Mouse (Mus musculus) hindbrain, postnatal 0 days (tissue): ENCODE results near the gene Prop1. TPM values are rescaled to one million over a fixed set of nuclear protein-coding genes. Genes with fewer than 3 reads are reported as not detected.
A peak's percentile ranks its signal among the peaks of the same experiment; 100 is the strongest.

Source experiments
- ATAC-seq: fragments of 200-750 bp; cut with Nextera tagmentation; 2 replicates; pipeline ENCODE4 v1.8.0; 2017; ENCODE audit warnings: mild to moderate bottlenecking, moderate TSS enrichment, moderate library complexity
- DNase-seq: peaks from one replicate; pipeline ENCODE4 v3.0.0-alpha.2; 2015; ENCODE audit warnings: low spot score
- H3K27ac ChIP-seq: fragments of 300-500 bp; sonication (generic); 2 replicates; pipeline ENCODE4 v1.5.1; 2014; ENCODE audit warnings: mild to moderate bottlenecking
- H3K27me3 ChIP-seq: fragments of 300-500 bp; sonication (generic); 2 replicates; pipeline ENCODE4 v1.6.1; 2014; ENCODE audit warnings: low read length, mixed read lengths; ENCODE audit not compliant: insufficient read depth
- H3K36me3 ChIP-seq: fragments of 300-500 bp; sonication (generic); 2 replicates; pipeline ENCODE4 v1.6.1; 2014; ENCODE audit warnings: low read length, mixed read lengths; ENCODE audit not compliant: insufficient read depth
- H3K4me1 ChIP-seq: fragments of 300-500 bp; sonication (generic); 2 replicates; pipeline ENCODE4 v1.6.1; 2014; ENCODE audit warnings: antibody characterized with exemption, low read length, mixed read lengths; ENCODE audit not compliant: insufficient read depth
- H3K4me2 ChIP-seq: fragments of 300-500 bp; sonication (generic); 2 replicates; pipeline ENCODE4 v1.6.1; 2014; ENCODE audit warnings: low read depth, mild to moderate bottlenecking, low read length, moderate library complexity, mixed read lengths
- H3K4me3 ChIP-seq: fragments of 300-500 bp; sonication (generic); 2 replicates; pipeline ENCODE4 v1.5.1; 2014; ENCODE audit warnings: low read length
- H3K9ac ChIP-seq: fragments of 300-500 bp; sonication (generic); replicated peaks from 2 replicates; pipeline ENCODE4 v1.6.1; 2014; ENCODE audit warnings: mild to moderate bottlenecking, low read length, moderate library complexity, mixed read lengths
- H3K9me3 ChIP-seq: fragments of 300-500 bp; sonication (generic); 2 replicates; pipeline ENCODE4 v1.6.1; 2016; ENCODE audit warnings: low read length, mixed read lengths
- CTCF ChIP-seq: IDR thresholded peaks from 2 replicates; pipeline ENCODE4 v1.5.1; 2016; ENCODE audit warnings: antibody characterized with exemption, control low read depth, low read depth
- WGBS: fragments of 180-500 bp; shearing (Covaris S2); extraction: QIAGEN DNeasy Blood & Tissue Kit; methylation state at CpG from one replicate; pipeline ENCODE4 v1.1.7; 2014; 5-methylcytosine and 5-hydroxymethylcytosine counted together
- polyA plus RNA-seq: library from polyadenylated mRNA; unstranded; fragments of >200 nt; fragmentation: Nextera tagmentation; extraction: Ambion mirVana; gene quantifications from 2 replicates; pipeline ENCODE4 v1.2.1, GENCODE M21; 2015
- total RNA-seq: library from RNA; depleted of rRNA; stranded (reverse); fragments of >200 nt; gene quantifications from 2 replicates; pipeline ENCODE4 v1.2.3, GENCODE M21; 2014; rRNA removed

Gene Prop1
- total and polyA plus RNA-seq, 2 experiments from 2014 or later, result not detected

- 23% methylated on average over 14 of the region's 14 CpGs for WGBS
- H3K36me3 ChIP-seq, result no peaks in the 10 kb centered on the region
- no peak for TF ChIP-seq CTCF
- H3K27ac ChIP-seq, result peak overlapping the region; percentile 84
- ATAC-seq, result no peak
- peak; percentile 39 for DNase-seq
- peak overlapping the region; percentile 70 for H3K4me3 ChIP-seq
- peak overlapping the region; percentile 96 for H3K4me2 ChIP-seq
- no peaks in the 10 kb centered on the region for H3K27me3 ChIP-seq
- peaks cover 3% of the 10 kb centered on the region; the same call in 1 of the 2 replicates for H3K4me1 ChIP-seq
- no peaks in the 10 kb centered on the region for H3K9me3 ChIP-seq
- H3K9ac ChIP-seq, result peak overlapping the region; percentile 69
These were observed 23.0 kb downstream of the Prop1 start for GRCm38 (mm10) chr11:50930469-50931014.

- Histone ChIP-seq H3K4me2 (peak within 1 kb of the TSS; percentile 64), H3K27me3 (no peaks in the 10 kb centered on the region), H3K9ac (peak within 1 kb of the TSS; percentile 74), H3K9me3 (peaks cover 7% of the 10 kb centered on the region; the same call in 1 of the 2 replicates), H3K4me3 (peak within 1 kb of the TSS; percentile 92), H3K27ac (peak within 1 kb of the TSS; percentile 88), H3K36me3 (peaks cover 15% of the 10 kb centered on the region), H3K4me1 (peaks cover 4% of the 10 kb centered on the region; the same call in 1 of the 2 replicates)
- TF ChIP-seq CTCF, result peak; percentile 82
- under 1% methylated on average over 47 of the region's 47 CpGs for WGBS
- DNase-seq (peak; percentile 98), ATAC-seq (peak; percentile 98)
These were observed 37.8 kb downstream of the Prop1 start, which contains the start of gene Zfp2 for GRCm38 (mm10) chr11:50915671-50916320. TSS of gene Zfp2 (minus strand) at chr11:50916165.

- H3K4me2 ChIP-seq, result peak overlapping the region; percentile 64
- ATAC-seq (no peak), DNase-seq (no peak)
- H3K9ac ChIP-seq, result no peak overlapping the region
- H3K4me1 ChIP-seq, result peaks cover 4% of the 10 kb centered on the region; the same call in 1 of the 2 replicates
- TF ChIP-seq CTCF, result no peak
- 95% methylated on average over 3 of the region's 3 CpGs for WGBS
- no peaks in the 10 kb centered on the region for H3K27me3 ChIP-seq
- H3K4me3 ChIP-seq, result no peak overlapping the region
- no peak overlapping the region for H3K27ac ChIP-seq
- peaks cover 7% of the 10 kb centered on the region; the same call in 1 of the 2 replicates for H3K9me3 ChIP-seq
- peaks cover 28% of the 10 kb centered on the region for H3K36me3 ChIP-seq
These were observed 39.1 kb downstream of the Prop1 start for GRCm38 (mm10) chr11:50914461-50914860.

- Histone ChIP-seq H3K36me3 (peaks cover 40% of the 10 kb centered on the region), H3K27ac (no peak overlapping the region)
- 79% methylated on average over 1 of the region's 1 CpGs for WGBS
These were observed 40.3 kb downstream of the Prop1 start for GRCm38 (mm10) chr11:50913301-50913700.

GRCm38 (mm10) chr11:50908136-50908535 lies 45.4 kb downstream of the Prop1 start:
- no peak overlapping the region for H3K4me2 ChIP-seq
- TF ChIP-seq CTCF, result no peak
- 90% methylated on average over 5 of the region's 5 CpGs for WGBS
- peaks cover 25% of the 10 kb centered on the region; the same call in 1 of the 2 replicates for H3K9me3 ChIP-seq
- no peak overlapping the region for H3K27ac ChIP-seq
- H3K4me1 ChIP-seq, result no peaks in the 10 kb centered on the region
- DNase-seq (no peak), ATAC-seq (no peak)
- no peaks in the 10 kb centered on the region for H3K27me3 ChIP-seq
- no peak overlapping the region for H3K9ac ChIP-seq
- peaks cover 89% of the 10 kb centered on the region for H3K36me3 ChIP-seq
- H3K4me3 ChIP-seq, result no peak overlapping the region

More at GRCm38 (mm10) chr11:50913301-50913700, 40.3 kb downstream of the Prop1 start:
- no peak for TF ChIP-seq CTCF
- H3K9me3 ChIP-seq, result peaks cover 11% of the 10 kb centered on the region; the same call in 1 of the 2 replicates
- H3K9ac ChIP-seq, result no peak overlapping the region
- H3K27me3 ChIP-seq, result no peaks in the 10 kb centered on the region
- peaks cover 4% of the 10 kb centered on the region; the same call in 1 of the 2 replicates for H3K4me1 ChIP-seq
- no peak overlapping the region for H3K4me3 ChIP-seq
- ATAC-seq (no peak), DNase-seq (no peak)
- no peak overlapping the region for H3K4me2 ChIP-seq

Other genes with a start within 250 kb of the Prop1 start
- gene Zfp354c, start 126.0 kb downstream of the Prop1 start, total RNA-seq, result 34.5 and 40.8 TPM in 2 replicates
- gene Zfp354c, start 126.0 kb downstream of the Prop1 start, polyA plus RNA-seq, result 32.0 and 37.1 TPM in 2 replicates
- gene Zfp879, start 112.2 kb downstream of the Prop1 start, total RNA-seq, result 2.4 and 3.2 TPM in 2 replicates
- 0.85 and 1.1 TPM in 2 replicates for gene Zfp879, start 112.2 kb downstream of the Prop1 start, polyA plus RNA-seq
- gene Grm6, start 103.1 kb downstream of the Prop1 start, total RNA-seq, result not detected in 2 replicates
- not detected in 2 replicates for gene Grm6, start 103.1 kb downstream of the Prop1 start, polyA plus RNA-seq
- gene Zfp454, start 66.1 kb downstream of the Prop1 start, total RNA-seq, result 3.5 and 4.0 TPM in 2 replicates
- 6.2 and 7.3 TPM in 2 replicates for gene Zfp454, start 66.1 kb downstream of the Prop1 start, polyA plus RNA-seq
- 15.8 and 24.3 TPM in 2 replicates for gene Zfp2, start 37.6 kb downstream of the Prop1 start, total RNA-seq
- gene Zfp2, start 37.6 kb downstream of the Prop1 start, polyA plus RNA-seq, result 28.0 and 29.2 TPM in 2 replicates
- 0.52 and 1.1 TPM in 2 replicates for gene Zfp354b, start 22.1 kb downstream of the Prop1 start, total RNA-seq
- 2.3 and 2.8 TPM in 2 replicates for gene Zfp354b, start 22.1 kb downstream of the Prop1 start, polyA plus RNA-seq
- not detected in 2 replicates for gene 4933414I15Rik, start 10.0 kb downstream of the Prop1 start, total RNA-seq
- not detected in 2 replicates for gene 4933414I15Rik, start 10.0 kb downstream of the Prop1 start, polyA plus RNA-seq
- not detected in 2 replicates for gene Olfr1378, start 12.8 kb upstream of the Prop1 start, total RNA-seq
- not detected in 2 replicates for gene Olfr1378, start 12.8 kb upstream of the Prop1 start, polyA plus RNA-seq
- not detected in 2 replicates for gene Olfr1377, start 28.2 kb upstream of the Prop1 start, total RNA-seq
- not detected in 2 replicates for gene Olfr1377, start 28.2 kb upstream of the Prop1 start, polyA plus RNA-seq
- gene Olfr51, start 49.8 kb upstream of the Prop1 start, total RNA-seq, result not detected in 2 replicates
- gene Olfr51, start 49.8 kb upstream of the Prop1 start, polyA plus RNA-seq, result not detected in 2 replicates
- not detected in 2 replicates for gene Olfr54, start 60.5 kb upstream of the Prop1 start, total RNA-seq
- gene Olfr54, start 60.5 kb upstream of the Prop1 start, polyA plus RNA-seq, result not detected in 2 replicates
- not detected in 2 replicates for gene Olfr1375, start 94.3 kb upstream of the Prop1 start, total RNA-seq
- gene Olfr1375, start 94.3 kb upstream of the Prop1 start, polyA plus RNA-seq, result not detected in 2 replicates
- gene Zfp354a, start 105.5 kb upstream of the Prop1 start, total RNA-seq, result 5.4 and 6.2 TPM in 2 replicates
- 7.5 and 9.5 TPM in 2 replicates for gene Zfp354a, start 105.5 kb upstream of the Prop1 start, polyA plus RNA-seq